Mouse (Mus musculus) c-Kit-positive CD71-positive TER-119-negative erythroid progenitor cells, embryonic 14.5 days (primary cell): ENCODE results near the gene Kcnip4.
A peak's percentile ranks its signal among the peaks of the same experiment; 100 is the strongest.

Experiments
- DNase-seq: peaks from one replicate; pipeline ENCODE4 v3.0.0-alpha.2; 2013; ENCODE audit warnings: low read depth

Gene Kcnip4

DNA sequence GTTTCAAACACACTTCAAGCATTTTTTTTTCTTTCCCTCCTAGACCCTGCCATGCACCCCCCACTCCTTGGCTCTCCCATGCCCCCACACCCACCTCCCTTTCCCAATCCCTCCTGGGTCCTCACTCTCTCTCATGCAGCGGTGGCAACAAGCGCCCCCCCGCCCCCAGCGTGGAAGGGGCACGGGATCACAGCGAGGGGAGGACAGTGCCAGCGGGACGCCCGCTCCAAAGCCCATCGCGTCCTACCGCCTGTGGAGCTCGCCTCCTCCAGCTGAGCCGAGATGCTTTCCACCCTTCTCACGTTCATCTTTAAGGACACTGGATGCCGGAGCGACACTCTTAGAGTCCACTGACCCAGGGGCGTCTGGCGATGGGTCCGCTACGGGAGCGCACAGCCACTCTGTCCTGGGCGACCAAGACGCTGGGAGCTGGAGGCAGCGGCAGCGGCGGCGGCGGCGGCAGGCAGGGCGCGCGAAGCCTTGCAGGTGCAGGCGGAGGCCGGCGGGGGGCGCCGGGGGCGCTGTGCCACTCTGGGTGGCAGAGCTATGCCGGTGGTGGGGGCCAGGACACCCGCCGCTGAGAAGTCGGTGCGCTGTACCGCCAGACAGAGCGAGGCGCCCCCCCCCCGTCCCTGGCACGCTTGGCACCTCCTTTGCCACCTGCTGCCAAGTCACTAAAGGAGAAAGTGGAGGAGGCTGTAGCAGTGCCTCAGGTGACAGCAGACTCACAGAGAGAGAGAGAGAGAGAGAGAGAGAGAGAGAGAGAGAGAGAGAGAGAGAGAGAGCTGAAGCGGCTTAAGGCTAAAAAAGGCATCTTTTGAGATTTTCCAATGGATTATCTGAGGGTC, at the start of gene Kcnip4:
Gene Kcnip4 (minus strand): TSS at position 514 of the 848 bp plus-strand sequence.
- DNase-seq, result no peak

DNA sequence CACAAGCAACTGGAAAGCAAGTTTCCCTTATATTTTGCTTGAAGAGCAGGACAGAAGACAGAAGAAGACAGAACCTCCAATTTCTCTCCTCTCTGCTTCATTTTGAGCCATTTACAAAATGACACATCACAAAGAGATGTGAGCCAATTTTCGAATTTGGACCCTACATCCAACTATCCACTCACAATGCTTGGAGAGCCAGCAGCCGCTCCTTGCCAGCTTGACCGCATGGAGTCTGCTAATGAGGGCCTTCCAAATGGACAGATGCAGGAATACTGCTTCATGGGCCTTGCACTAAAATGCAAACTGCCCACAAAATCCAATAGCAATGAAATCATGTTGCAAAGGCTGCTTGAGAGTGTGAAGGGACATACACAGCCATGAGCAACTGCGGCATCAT, 47.2 kb upstream of the Kcnip4 start:
- DNase-seq, result no peak

DNA sequence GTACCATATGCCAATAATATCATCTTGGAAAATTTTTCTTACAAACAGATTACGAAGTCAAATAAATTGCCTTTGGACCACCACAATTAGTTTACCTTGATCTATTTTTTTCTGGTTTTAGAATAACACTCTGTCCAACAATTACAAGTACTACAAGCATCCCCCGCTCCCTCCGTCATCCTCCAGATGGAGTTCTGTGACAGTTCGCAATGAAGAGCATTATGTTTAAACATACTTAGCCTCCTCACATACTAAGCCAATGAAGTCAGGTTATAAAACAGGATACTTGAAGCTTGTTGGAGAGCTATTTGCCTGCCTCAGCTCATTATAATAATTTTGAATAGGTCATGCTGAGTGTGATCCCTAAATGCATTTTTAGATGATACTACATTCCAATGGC, 39.0 kb upstream of the Kcnip4 start:
- DNase-seq, result no peak

DNA sequence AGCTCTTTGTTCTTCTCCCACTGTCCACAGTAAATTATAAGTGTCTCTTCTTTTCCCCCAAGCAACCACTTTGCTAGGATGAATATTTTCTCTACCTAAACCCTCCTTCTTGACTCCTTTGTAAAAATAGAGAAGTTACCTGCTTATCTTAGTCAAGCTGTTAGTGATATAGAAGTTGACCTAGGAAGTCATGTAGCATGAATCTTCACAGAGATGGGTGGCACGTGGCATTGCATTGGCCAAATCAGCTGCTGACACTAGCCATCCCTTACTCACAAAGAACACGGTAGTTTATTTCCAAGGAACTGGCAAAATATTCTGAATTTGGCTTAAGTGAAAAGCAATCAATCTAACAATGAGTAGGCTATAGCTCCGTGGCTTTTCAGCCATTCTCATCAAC, 32.7 kb upstream of the Kcnip4 start:
- no peak for DNase-seq

GRCm38 (mm10) chr5:49547884-49548283, 23.2 kb upstream of the Kcnip4 start:
- no peak for DNase-seq

DNA sequence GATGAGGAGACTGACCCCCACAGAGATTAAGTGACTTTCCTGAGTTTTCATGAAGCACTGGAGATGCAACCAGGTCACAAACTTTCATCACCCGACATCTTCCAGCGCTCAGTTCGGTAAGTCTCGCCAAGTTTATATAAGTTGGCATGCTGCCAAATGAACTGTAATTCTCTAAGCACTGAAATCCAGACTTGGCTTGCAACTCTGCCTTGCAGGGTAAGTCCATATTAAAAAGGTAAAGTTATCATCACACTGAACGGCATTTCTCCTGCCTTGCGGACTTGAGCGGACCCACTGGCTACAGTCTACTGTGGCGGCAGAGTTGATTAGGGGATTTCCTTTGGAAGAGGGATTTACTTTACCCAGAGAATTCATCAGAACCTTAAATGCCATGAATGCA, 4.7 kb upstream of the Kcnip4 start:
- no peak for DNase-seq

DNA sequence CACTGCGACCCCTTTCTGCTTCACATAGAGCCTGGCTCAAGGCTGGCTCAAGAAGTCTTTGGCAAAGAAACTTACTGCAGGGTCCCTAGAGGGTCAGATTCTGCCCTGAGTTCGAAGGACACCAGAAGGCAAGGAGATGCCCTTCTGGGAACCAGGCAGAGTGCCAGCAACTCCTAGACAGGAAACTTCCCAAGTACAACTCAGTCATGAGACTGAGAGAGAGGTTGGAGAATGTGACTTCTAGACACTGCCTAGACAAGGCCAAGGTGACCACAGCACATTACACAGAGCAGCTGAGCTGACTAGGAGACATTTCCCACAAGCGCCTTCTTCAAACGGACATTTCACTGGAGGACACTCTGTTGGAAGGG, 520 bp upstream of the Kcnip4 start:
- no peak for DNase-seq

DNA sequence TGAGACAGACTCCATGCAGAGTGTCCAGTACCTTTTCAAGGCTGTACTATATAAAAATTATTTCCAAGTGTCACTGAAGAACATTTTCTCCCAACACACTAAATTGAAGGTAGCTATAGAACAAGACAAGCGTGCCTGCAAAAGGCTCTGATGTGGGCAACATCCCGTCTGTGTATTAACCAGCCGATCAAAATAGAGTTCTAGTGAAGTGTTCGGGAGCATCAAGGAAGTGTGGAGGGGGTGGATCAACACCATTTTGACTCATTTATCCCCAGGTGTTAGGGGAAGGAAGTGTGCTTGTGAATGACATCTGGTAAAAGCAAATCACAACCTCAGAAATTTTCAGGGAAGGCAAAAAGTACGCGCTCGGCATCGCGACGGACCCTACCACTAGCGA, 712 bp downstream of the Kcnip4 start:
- DNase-seq, result no peak

GRCm38 (mm10) chr5:49522986-49523385, 1.7 kb downstream of the Kcnip4 start:
- DNase-seq, result no peak

GRCm38 (mm10) chr5:49498743-49499142, 26.0 kb downstream of the Kcnip4 start:
- no peak for DNase-seq

GRCm38 (mm10) chr5:49487270-49487669, 37.4 kb downstream of the Kcnip4 start:
- DNase-seq, result no peak

DNA sequence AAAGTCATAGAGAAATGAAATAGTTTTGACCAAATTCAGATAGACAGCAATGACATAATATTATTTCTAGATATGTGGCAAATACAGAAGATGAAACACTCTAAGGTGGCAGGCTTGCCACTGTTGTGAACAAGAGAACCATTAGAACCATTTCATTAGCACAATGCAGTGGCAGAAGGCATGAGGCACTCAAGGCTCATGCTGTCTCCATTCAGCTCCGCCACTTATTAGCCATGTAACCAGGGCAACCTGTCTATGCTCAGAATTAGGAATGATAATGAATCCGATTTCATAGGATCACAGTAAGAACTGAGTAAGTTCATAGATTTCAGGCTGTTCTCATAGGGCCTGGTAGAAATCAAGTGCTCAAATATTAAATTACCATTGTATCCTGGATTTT, 54.0 kb downstream of the Kcnip4 start:
- DNase-seq, result no peak

GRCm38 (mm10) chr5:49460643-49461276, 63.9 kb downstream of the Kcnip4 start:
- DNase-seq, result no peak

DNA sequence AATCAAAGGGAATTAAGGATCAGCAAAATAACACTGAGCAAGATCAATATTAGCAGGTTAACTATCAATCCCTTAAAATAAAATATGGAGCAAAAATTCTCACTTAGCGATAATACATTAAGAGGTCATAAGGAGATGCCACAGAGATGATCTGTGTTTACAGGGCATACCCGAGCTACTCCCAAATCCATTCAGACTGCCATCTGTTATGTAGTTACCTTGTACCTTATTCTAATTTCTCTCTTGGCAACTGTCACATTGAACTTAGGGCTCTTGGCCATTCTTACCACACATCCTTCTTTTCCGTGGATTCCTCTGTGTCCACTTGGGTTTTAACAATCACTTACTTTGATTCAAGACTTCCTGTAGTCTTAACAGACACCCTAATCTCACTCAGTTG, 71.6 kb downstream of the Kcnip4 start:
- no peak for DNase-seq

GRCm38 (mm10) chr5:49451295-49451694, 73.4 kb downstream of the Kcnip4 start:
- DNase-seq, result no peak

GRCm38 (mm10) chr5:49450876-49451275, 73.8 kb downstream of the Kcnip4 start:
- DNase-seq, result no peak

DNA sequence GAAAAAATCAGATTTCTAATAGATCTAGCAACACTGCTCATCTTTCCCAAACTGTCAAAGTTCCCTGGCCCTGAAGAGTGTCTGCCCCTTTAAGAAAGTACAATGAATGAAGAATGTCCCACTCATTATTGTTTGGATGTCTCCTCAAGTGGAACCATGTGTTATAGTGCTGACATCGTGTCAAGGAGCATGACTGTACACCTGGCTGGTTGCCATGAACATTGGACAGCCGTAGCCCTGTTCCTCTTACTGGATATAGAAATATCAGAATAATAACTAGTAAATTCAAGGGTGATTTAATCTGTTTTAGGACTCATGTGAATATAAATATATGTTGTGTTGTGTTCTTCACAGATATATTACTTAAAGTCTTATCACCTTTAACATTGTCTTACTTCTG, 87.5 kb downstream of the Kcnip4 start:
- DNase-seq, result no peak

DNA sequence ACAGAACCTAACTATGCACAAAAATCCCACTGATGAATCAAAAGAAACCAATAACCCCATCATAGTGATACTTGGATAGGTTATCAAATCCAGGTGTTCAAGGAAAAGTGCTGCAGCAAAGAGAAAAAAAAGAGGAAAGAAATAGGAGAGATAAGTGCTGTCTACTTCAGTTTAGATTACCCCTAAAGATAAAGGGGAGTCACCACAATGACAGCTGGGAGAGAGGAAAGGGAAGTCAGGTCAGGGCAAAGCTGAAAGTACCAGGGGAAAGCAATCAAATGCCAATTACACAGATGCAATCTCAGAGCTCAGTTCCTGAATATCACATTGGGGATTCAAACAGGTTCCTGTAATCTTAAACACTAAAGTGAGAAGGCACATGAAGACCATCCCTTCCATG, 97.0 kb downstream of the Kcnip4 start:
- DNase-seq, result no peak

DNA sequence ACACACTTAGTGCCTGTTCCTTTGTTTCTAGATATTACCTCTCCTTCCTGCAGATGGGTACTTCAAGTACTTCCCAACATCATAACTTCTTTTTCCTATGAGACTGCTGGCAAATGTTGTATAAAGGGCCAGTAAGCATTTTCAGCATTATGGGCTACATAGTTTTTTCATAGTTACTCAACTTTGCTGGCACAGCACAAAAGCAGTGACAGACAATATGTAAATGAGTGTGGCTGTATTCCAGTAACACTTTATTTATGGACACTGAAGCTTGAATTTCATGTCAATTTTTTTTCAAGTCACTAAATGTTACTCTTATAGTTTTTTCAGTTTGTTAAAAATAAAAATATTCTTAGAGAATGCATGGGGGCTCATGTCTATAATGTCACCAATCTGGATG, 105.0 kb downstream of the Kcnip4 start:
- no peak for DNase-seq

- no peak for DNase-seq
These were observed 116.4 kb downstream of the Kcnip4 start for GRCm38 (mm10) chr5:49408351-49408750.

DNA sequence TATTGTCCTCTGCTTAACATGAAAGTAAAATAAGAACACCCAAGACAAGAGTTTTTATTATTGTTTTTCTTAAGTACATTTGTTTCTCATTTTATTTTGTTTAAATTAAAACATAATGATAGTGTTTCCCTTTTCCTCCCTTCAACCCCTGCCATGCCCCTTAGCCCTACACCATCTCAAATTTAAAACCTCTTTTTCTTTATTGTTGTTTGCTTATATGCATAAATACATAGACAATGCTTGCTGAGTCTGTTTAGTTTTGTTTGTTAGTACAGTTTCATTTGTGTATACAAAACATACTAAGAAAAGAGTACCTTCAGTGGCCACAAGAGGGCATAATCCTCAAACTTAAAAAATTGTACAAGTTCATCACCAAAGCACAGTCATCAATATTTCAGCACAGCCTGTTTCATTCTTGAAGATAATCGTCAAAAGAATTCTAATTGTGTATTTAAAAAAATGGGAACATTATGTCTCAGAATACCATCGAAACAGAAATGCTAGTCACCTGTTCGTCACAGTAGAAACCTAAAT, 154.1 kb downstream of the Kcnip4 start:
- DNase-seq, result peak; percentile 6

- DNase-seq, result peak; percentile 3
These were observed 155.9 kb downstream of the Kcnip4 start for GRCm38 (mm10) chr5:49368636-49369423.

- no peak for DNase-seq
These were observed 168.3 kb downstream of the Kcnip4 start for GRCm38 (mm10) chr5:49356381-49356780.
